Mouse (Mus musculus): Measurements from ENCODE around the gene F11.

The F11 gene

GRCm38 (mm10) chr8:45261920-45262319, at the start of gene F11:
F11 (minus strand) TSS chr8:45262031.
- DNase-seq (ENCODE audit: low spot score): no peak

- DNase-seq (ENCODE audit: low spot score): no peak
These were observed 49.1 kb upstream of the F11 start for GRCm38 (mm10) chr8:45310967-45311366.

GRCm38 (mm10) chr8:45308366-45308765, 46.5 kb upstream of the F11 start, which contains the start of gene Gm45753:
Gm45753 (minus strand) TSS chr8:45308466.
- DNase-seq (ENCODE audit: low spot score): no peak

GRCm38 (mm10) chr8:45305479-45305878, 43.6 kb upstream of the F11 start:
- no peak for DNase-seq (ENCODE audit: low spot score)

- DNase-seq (ENCODE audit: low spot score): no peak
These were observed 42.5 kb upstream of the F11 start for GRCm38 (mm10) chr8:45304354-45304753.

GRCm38 (mm10) chr8:45302390-45302789, 40.6 kb upstream of the F11 start:
- DNase-seq (ENCODE audit: low spot score): no peak

GRCm38 (mm10) chr8:45295276-45295675, 33.4 kb upstream of the F11 start:
- no peak for DNase-seq (ENCODE audit: low spot score)

- DNase-seq (ENCODE audit: low spot score): no peak
These were observed 32.9 kb upstream of the F11 start, which contains the start of gene Klkb1 for GRCm38 (mm10) chr8:45294687-45295086. Klkb1 (minus strand) TSS chr8:45294859.

- no peak for DNase-seq (ENCODE audit: low spot score)
These were observed 30.0 kb upstream of the F11 start for GRCm38 (mm10) chr8:45291790-45292189.

GRCm38 (mm10) chr8:45281630-45282029, 19.8 kb upstream of the F11 start:
- no peak for DNase-seq (ENCODE audit: low spot score)

- no peak for DNase-seq (ENCODE audit: low spot score)
These were observed 15.6 kb upstream of the F11 start for GRCm38 (mm10) chr8:45277453-45277852.

- no peak for DNase-seq (ENCODE audit: low spot score)
These were observed 12.5 kb upstream of the F11 start for GRCm38 (mm10) chr8:45274317-45274716.

- no peak for DNase-seq (ENCODE audit: low spot score)
These were observed 7.2 kb upstream of the F11 start for GRCm38 (mm10) chr8:45269056-45269455.

GRCm38 (mm10) chr8:45268485-45268884, 6.7 kb upstream of the F11 start:
- DNase-seq (ENCODE audit: low spot score): no peak

- no peak for DNase-seq (ENCODE audit: low spot score)
These were observed 6.0 kb upstream of the F11 start for GRCm38 (mm10) chr8:45267611-45268391.

- no peak for DNase-seq (ENCODE audit: low spot score)
These were observed 5.2 kb upstream of the F11 start for GRCm38 (mm10) chr8:45266993-45267392.

GRCm38 (mm10) chr8:45264918-45265317, 3.1 kb upstream of the F11 start:
- DNase-seq (ENCODE audit: low spot score): no peak

- no peak for DNase-seq (ENCODE audit: low spot score)
These were observed 1.0 kb upstream of the F11 start for GRCm38 (mm10) chr8:45262851-45263250.

- DNase-seq (ENCODE audit: low spot score): no peak
These were observed 3.4 kb downstream of the F11 start for GRCm38 (mm10) chr8:45258421-45258820.

- no peak for DNase-seq (ENCODE audit: low spot score)
These were observed 6.8 kb downstream of the F11 start for GRCm38 (mm10) chr8:45255040-45255439.

- no peak for DNase-seq (ENCODE audit: low spot score)
These were observed 7.5 kb downstream of the F11 start for GRCm38 (mm10) chr8:45254194-45254842.

- no peak for DNase-seq (ENCODE audit: low spot score)
These were observed 8.2 kb downstream of the F11 start for GRCm38 (mm10) chr8:45253586-45253985.

GRCm38 (mm10) chr8:45253111-45253510, 8.7 kb downstream of the F11 start:
- no peak for DNase-seq (ENCODE audit: low spot score)

All from ovary, postnatal 10 days (tissue).